Mouse (Mus musculus) thymus, postnatal 4 days (tissue): ENCODE results near the gene Nudcd3.

Experiments used
- DNase-seq: peaks from one replicate; pipeline ENCODE4 v3.0.0; 2021

The Nudcd3 gene

DNA sequence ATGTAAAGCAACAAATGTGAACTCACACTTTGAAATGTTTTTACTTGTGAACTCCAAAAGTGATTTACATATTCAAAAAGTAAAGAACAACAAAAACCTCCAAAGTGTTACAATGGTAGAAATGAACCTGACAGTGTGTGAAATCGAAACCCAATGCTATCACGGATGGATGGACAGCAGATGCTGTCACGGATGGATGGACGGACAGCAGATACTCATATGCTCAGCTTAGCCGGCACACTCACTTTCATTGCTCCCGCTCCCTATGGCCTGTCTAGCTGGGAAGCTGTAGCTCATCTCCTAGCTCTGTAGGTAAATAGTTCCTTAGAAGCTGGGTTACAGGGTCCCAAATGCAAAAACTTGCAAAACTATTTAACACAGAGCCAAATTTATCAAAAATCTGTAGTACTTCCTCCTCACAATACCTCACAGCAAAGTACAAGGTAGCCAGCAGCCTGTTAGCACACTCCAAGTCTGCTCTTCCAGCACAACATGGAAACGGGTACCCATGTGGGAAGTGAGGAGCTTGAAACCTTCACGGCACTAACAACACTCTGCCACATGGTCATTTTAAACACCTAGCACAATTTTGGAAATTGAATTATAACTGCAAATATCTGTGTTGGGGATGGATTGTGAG, 22.3 kb downstream of the Nudcd3 start:
- DNase-seq: no peak

DNA sequence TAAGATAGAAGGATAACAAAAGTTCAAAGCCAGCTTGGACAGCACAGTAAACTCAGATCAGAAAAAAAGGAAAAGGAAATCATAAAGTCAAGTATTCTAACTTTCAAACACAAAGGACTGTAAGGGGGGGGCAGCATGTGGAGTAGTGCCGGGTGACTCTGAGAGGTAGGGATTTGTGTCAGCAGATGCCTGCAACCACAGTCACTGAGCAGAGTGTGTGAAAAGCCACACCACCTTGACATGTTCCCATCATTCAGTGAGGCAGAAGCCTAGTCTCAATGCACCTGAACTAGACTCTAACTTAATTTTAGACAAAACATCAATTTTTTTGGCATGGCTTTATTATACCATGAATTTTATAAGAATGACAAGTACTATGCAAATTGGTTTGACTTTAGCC, 24.7 kb downstream of the Nudcd3 start:
- peak; percentile 34 for DNase-seq

DNA sequence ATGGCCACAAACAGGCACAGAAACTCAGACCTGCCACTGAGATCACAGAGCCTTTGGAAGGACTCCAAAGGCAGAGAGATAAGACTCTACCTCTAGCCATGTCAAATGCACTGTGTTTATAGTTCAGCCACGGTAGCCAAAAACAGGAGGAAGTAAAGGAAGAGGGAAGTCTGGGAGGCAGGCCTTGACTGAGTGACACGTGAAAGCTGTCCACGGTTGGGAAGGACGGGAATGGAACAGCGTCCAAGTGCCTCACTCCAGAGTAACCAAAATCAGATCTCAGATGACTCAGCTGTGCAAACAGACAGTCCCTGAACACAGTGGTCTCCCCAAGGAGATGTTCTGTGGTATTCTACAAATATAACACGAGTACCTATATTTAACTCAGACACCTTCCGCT, 25.5 kb downstream of the Nudcd3 start:
- no peak for DNase-seq

DNA sequence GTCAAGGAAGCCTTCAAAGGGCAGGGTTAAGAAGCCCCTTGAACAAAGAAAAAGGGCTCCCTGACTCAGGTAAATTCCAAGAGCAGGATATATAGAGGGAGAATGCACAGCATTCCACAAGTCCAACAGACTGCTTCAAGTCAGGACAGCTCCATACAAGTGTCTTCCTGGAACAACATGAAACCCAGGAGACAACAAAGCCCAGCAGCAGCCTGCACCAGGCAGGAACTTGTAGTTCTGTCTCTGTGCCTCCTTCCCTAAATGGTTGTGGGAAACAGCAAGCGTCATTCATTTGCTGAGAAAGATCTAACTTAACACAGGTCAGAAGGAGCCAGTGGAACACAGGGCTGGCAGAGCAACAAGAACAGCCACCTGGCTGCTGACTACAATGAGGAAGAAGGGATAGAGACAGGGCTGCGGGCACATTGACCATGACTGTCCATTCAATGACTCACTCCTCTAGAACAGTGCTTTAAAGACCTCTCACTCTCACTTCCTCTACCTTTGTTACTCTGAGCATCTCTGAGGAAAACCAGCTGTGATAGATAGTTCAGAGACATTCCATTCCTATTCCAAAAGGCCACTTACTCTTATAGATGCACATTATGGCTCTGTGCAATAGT, 31.1 kb downstream of the Nudcd3 start:
- no peak for DNase-seq

DNA sequence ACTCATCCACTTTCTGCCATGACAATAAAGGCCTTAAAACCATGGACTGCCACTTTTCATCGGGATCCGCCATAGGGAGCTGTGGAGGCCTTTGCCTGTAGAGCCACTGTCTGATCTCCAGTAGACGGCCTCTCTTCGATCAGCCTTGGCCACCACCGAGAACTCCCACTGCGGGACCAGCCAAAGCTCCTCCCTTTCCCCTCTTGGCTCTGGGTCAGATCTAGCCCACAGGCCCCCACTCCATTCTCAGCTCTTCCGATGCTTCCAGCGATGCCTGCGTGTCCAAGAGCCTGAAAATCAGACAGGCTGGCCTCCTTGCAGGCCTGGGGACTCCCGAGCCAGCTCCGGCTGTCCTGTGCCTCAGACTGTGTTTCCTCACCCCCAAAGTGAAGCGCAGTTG, 33.9 kb downstream of the Nudcd3 start:
- DNase-seq: no peak

DNA sequence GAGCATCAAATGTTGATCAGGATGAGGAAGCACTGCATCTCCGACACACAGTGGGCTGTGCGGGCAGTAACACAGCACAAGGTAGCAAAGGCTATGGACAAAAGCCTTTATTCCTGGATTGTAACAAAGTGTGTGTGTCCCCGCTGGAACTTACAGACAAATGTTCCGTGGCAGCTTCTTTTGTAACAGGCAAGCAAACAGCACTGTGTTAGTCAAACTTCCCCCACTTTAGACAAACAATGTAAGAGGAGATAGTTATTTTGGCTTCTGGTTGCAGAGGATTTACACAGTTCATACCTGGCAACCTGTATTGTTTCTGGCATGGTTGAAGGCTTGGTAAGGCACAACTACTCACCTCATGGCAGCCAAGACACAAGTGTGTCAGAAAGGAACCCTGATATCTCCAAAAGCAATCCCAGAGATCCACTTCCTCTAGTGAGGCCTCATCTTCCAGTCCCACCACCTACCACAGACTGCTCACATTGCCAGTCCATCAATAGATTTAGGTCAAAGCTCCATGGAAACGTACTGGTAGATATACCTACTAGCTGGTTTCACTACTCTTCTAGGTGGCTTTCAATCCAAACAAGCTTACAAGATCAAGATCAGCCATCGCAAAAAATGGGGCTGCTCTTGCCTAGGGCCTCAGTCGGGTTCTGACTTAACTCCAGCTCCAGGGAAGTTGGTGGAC, 34.7 kb downstream of the Nudcd3 start:
- DNase-seq: no peak

DNA sequence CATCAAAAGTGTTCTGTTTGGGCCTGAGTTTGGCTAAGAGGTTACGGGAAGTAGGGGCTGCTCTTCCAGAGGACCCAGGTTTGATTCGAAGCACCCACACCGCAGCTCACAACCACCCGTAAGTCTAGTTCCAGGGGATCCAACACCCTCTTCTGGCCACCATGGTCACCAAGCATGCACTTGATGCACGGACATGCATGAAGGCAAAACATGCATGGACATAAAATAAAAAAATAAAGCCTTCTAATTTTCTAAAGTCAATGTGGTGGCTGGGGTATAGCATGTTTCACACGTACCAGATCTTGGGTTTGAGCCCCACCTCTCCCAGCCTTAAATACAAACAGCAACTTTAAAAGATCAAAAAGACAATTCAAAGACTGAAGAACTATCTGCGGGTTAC, 35.4 kb downstream of the Nudcd3 start:
- DNase-seq: no peak

DNA sequence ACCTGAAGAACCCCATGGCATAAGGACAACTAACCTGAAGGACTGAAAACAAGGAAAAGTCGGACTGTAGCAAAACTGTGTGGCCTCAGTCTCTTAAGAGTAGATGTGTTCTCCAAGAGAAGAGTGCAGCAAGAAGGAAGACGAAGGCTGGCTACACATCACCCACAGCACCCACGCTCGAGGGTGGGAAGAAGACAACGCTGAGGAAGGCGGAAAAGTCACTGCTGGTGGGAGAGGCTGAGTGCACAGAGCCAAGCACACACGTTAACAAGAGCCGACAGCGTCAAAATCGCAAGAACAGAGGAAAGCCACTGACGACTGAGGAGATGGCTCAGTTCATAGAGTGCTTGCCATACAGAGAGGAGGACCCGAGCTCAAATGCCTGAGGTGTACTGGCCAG, 36.5 kb downstream of the Nudcd3 start:
- DNase-seq: no peak

DNA sequence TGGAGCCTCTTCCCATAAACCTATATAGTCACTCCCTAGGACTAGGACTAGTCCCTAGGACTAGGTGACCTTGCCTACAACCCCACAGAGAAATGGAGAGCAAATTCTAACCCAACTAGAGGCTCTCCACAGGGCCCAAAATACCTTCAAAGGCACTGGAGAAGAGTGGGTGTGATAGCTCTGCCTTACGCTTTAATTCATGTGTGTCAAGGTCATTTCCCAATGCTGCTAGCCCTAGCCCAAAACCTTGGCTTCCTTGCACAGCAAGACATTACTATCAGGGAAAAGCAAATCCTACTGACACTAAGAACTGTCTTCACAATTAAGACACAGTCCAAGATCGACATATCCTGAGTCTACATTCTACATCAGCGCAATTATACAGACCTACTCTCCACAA, 37.2 kb downstream of the Nudcd3 start:
- no peak for DNase-seq

DNA sequence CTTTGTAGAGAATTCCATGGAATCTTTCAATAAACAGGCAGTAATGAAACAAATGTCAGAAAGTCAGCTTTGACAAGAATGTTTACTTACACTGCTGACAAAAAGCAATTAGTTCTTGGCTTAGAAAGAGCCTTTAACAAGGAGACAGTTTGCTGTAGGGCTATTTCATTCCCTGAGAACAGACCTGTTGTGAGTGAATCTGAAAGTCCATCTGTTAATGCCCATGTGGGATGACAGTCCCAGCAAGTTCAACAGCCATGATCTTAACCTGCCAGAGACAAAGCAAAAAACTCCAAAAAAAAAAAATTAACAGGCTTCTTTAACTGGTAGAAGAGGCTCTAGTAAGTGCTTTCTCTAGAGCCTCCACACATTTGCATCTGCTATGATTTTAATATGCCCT, 38.7 kb downstream of the Nudcd3 start:
- no peak for DNase-seq

DNA sequence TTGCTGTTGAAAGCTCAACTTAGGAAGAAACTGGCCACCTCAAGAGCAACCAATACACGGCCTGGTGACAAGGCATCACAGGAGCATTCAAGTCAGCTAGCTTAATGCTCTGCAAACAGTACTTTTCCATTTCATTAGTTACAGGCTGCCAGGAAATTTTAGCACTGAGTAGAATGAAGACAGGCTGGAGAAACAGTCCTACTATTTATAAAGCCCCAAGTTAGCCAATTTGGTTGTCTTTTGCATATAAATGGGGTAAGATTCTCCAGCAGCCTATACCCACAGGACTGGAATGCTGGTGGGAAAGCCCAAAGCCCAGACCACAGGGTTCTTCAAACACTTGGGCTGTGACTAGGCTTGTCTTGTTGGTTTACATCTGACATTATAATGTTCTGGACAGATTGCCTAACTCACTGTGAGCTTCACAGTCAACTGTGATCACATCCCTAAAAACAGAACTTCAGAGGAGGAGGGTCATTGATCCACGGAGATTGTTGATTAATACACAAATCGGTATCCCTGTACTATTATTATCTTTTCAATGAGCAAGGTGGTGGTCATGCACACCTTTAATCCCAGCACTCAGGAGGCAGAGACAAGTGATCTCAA, 39.4 kb downstream of the Nudcd3 start:
- DNase-seq: no peak

DNA sequence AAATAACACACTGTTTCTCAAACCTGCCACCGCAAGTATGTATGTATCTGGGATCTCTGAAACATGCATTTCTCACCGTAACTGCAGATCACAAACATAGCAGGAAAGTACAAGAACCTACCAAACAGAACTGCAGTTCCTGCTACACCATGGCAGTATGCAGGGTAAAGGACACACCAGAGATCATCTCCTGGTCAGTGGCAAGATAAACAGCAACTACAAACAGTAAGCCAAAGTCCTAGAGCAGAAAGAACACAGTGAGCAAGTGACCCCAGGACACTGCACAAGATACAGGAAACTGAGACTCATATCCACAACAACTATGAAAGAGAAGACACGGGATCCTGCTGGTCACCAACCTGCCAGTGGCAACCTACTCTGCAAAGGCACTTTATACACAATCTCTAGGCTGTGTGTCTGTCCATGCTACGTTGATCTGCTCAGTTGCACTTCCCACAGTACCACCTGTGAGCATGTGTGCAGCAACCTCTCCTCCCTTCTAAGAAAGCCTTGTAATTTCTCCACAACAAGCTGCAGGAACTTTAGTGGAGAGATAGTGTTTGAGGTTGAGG, 40.4 kb downstream of the Nudcd3 start:
- DNase-seq: no peak

DNA sequence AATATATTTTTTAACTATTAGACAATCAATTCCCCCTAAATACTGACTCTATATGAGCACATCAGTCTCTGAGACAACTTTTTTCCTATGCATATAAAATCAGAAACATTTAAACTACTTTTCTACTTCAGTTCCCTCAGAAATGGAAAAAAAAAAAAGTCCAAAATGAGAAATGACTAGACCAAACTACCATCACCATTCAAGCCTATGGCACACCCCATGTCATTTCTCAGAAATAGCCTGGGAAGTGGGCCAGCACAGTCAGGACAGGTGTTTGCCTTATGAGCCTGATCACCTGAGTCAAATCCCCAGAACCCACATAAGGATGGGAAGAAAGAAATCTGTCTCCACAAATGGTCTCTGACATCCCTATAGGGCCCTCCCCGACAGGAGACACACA, 41.7 kb downstream of the Nudcd3 start:
- DNase-seq: no peak

DNA sequence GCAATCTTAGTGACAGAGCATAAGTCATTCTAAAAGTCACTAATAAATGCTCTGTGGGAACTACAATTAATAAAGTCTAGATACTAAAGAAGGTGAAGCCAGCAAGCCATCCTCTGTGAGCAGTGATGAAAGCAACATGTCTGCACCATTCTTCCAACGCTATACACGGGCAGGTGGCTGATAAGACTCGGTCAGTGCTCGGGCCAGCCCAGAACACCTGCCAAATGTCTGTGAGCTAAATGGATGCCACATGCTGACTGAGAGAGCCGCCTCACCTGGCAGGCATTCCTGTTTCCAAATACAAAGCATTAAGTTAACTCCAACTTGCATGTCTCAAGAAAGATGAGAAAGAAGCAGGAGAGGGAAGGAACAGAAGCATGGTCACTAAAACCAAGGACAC, 43.1 kb downstream of the Nudcd3 start:
- DNase-seq: no peak

DNA sequence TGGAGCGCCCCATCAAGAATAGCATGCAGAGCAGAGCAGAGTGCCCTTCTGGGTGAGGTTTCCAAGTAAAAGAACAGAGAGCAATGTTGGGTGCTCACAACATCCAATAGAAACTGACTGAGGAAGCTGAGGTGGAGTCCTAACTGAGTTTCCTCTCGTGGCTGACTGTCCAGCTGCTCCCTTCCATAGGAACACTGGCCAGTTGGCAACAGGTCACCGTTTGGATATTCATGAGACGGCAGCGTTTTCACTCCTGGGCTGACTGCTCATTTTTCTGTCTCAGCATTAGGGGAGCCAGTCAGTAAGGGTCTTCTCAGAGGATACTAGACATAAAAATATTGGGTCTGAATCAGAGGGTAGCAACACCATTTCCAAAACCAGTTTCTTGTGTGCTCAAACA, 43.6 kb downstream of the Nudcd3 start:
- DNase-seq: no peak

DNA sequence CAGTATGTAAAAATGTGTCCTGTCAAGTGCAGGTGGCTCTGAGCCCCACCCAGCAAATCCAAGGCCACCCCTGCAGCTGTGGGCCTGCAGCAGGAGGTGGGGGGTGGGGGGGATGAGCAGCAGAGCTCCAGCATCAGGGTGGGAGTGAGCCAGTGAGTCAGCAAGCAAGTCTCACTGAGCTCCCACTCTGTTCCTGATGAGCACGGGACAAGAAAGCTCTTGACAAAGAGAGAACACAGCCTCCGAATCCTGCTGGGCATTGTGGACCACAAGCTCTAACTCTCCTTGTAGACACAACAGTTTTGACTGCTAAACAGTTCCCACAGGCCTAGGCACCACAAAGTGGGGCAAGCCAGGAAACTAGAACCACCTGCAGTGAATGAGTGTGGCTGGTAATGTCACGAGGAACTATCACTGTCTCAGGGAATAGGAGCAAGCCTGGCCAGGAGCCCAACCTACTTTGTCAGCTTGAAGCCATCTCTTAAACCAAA, 46.0 kb downstream of the Nudcd3 start:
- DNase-seq: peak; percentile 71

DNA sequence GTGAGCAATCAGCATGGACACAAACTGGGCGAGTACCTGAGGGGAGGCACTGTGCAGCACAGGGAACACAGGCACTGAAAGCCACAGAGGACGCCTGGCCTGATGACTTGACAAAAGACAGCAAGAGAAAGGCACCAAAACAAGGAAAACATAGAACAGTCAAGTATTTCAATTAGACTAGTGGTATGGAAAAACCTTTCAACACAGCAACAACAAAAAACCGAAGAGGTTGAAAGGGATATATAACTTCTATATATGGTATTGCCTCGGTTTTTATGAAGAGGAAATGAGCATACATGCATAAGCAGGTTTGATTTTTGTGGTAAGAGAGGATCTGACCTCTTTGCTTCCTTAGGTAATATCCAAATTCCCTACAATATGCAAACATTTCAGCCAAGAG, 47.4 kb downstream of the Nudcd3 start:
- peak; percentile 34 for DNase-seq

DNA sequence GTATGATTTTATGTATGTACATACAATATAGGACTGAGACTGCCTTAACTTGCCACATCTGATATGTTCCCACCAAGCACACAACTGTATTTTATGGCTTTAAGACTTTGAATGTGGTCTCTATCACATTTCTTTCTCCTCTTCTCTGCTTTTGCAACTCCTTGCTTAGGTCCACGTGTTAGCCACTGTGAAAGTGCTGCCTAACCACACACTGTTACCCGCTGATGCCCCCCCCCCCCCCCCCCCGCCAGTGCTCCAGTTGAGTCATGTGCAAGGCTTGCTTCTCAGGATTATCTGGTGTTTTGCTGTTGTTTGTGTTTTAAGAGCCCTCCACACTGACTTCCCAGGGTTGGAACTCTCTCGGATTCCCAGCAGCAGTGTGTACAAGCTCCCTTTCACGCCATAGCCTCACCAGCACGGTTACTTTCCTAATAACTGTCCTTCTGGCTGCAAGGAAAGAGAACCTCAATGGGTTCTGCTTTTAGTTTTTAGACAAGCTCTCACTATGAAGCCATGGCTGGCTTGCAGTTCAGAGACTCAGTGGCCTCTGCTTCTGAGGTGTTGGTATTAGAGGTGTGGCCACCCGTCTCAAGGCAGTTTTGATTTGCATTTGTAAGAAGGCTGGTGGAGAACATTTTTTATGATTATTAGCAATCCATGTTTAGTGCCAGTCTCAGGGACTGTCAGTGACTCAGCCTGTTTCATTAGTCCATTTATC, 61.8 kb downstream of the Nudcd3 start:
- DNase-seq: no peak

DNA sequence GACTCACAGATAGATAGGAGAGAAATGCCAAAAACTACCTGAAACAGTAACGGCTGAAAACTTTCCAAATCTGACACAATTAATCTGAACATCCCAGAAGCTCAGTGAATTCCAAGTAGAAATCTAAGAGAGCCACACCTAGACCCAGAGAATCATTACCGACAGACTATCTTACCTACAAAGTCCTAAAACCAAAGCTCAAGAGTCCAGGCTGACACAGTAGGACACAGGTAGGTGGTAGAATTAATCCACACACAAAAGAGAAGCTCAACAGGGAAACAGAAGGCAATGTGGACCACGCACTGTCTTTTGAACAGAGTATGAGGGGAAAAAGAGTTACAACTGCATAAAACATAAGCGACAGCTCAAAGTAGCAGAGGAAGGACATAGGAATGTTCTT, 67.3 kb downstream of the Nudcd3 start:
- DNase-seq: no peak

DNA sequence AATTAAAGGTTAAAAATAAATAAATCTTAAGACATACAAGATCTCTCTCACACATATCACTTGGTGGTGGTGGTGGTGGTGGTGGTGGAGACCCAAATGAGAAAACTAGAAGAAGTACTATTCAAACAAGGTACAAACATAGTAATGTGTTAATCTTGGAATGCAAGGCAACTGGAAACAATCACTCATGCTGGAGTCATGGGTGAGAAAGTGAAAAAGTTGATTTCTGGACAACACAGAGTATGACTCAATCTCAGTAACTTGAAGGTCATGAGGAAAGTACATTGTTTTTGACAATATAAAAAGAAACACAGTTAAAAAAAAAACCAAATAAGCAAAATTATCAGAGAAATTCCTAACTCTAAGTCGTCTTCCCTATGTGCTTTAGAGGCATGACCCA, 69.6 kb downstream of the Nudcd3 start:
- no peak for DNase-seq

DNA sequence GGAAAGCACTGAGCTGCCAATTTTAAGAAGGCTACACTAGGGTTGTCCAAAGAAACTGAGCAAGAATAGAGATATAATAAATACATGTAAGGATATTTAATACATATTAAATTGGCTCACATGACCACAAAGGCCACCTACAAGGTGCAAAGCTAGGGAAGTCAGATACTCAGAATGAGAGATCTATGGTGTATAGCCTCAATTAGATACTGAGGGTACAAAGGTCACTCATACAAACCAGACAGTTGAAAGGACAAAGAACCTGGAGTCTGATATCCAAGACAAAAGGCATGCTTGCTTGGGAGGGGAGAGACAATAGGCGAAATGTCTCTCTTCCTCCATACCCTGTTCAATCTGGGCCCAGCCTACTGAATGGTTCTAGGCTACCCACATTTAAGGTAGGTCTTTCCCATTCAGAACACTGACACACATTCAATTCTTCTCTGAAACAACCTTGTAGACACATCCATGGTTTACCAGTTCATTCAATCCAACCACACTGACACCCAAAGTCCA, 76.6 kb downstream of the Nudcd3 start:
- DNase-seq: no peak

DNA sequence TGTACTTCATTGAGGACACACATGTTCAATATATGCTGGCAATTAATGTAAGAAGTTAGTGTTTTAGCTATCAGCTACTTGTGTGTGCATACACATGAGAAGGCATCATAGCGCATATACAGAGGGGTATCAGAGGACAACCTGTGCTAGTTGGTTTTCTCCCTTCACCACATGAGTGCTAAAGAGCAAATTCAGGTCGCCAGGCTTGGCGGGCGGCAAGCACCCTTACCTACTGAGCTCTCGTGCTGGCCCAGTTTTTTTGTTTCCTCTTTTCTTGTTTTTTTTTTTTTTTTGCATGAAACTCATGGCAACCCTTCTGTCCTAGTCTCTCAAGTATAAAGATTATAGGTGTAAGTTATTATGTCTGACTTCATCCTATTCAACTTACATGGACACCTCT, 77.6 kb downstream of the Nudcd3 start:
- peak; percentile 48 for DNase-seq

DNA sequence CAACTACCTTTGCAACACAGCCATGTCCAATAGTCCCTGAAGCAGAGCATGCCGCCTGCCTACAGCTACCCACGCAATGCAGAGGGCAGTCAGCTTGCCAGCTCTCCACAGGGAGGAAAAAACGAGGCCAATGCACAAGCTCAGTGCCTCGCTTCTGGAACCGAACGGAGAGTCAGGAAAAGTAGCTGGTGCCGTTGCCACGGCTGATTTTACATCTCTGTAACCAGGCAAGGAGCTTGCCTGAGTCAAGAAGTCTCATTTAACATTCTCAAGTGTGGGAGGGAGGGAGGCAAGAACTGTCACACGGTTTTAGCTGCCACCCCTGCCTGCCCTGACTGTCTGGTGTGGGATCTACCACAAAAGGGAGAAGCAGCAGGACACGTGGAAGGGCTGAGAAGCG, 79.6 kb downstream of the Nudcd3 start:
- no peak for DNase-seq
